In genomic region chr4:97764616-97765015, GRCm38 (mm10) we compare ENCODE assay signal across 25 mouse cellular contexts. TPM values are rescaled to one million over a fixed set of nuclear protein-coding genes. Genes with fewer than 3 reads are reported as not detected.
"Had no signal": no experiment of that assay in that cellular context is flagged by ENCODE, and none has a peak within 500 bp of the region (broad histone marks: within the 10 kb centered on the region; RNA-seq: fewer than 3 reads in every experiment).

No protein-coding gene starts in this region.

- ATAC-seq: hindbrain, embryonic 16.5 days; inflammation-experienced regulatory T-cells, adult 6 months; intestine, embryonic 15.5 days; intestine, postnatal 0 days had no signal

- H3K27ac ChIP-seq: gastrocnemius, adult 2 months; heart, embryonic 10.5 days; hindbrain, embryonic 10.5 days; hindbrain, embryonic 12.5 days; hindbrain, embryonic 14.5 days; intestine, embryonic 15.5 days; kidney, embryonic 15.5 days; layer of hippocampus, adult 2 months; left cerebral cortex, adult 2 months; limb, embryonic 10.5 days; limb, embryonic 12.5 days; liver, embryonic 13.5 days; liver, embryonic 15.5 days had no signal

- H3K9ac ChIP-seq: heart, embryonic 12.5 days; hindbrain, embryonic 12.5 days; hindbrain, embryonic 14.5 days; intestine, embryonic 15.5 days; kidney, embryonic 15.5 days; limb, embryonic 12.5 days; liver, embryonic 13.5 days; liver, embryonic 15.5 days had no signal

- H3K4me3 ChIP-seq: gastrocnemius, adult 2 months; heart, embryonic 10.5 days; heart, embryonic 12.5 days; hindbrain, embryonic 10.5 days; hindbrain, embryonic 12.5 days; intestine, embryonic 15.5 days; kidney, embryonic 15.5 days; layer of hippocampus, adult 2 months; left cerebral cortex, adult 2 months; limb, embryonic 10.5 days; limb, embryonic 12.5 days; liver, embryonic 13.5 days; liver, embryonic 15.5 days had no signal

- H3K4me2 ChIP-seq: heart, embryonic 12.5 days; hindbrain, embryonic 12.5 days; hindbrain, embryonic 14.5 days; intestine, embryonic 15.5 days; kidney, embryonic 15.5 days; limb, embryonic 12.5 days; liver, embryonic 13.5 days; liver, embryonic 15.5 days had no signal

- DNase-seq: gastrocnemius, adult 2 months; gastrocnemius, postnatal 10 days; gastrocnemius, postnatal 25 days; heart, postnatal 10 days; heart, postnatal 4 days; kidney, postnatal 4 days; liver; liver, embryonic 13.5 days had no signal

- H3K4me1 ChIP-seq: hindbrain, embryonic 10.5 days; hindbrain, embryonic 12.5 days; intestine, embryonic 15.5 days; limb, embryonic 10.5 days; limb, embryonic 12.5 days; liver, embryonic 13.5 days; liver, embryonic 15.5 days had no signal

- H3K36me3 ChIP-seq: heart, embryonic 10.5 days; heart, embryonic 12.5 days; hindbrain, embryonic 10.5 days; hindbrain, embryonic 12.5 days; intestine, embryonic 15.5 days; kidney, embryonic 15.5 days; limb, embryonic 10.5 days; limb, embryonic 12.5 days; liver, embryonic 13.5 days; liver, embryonic 15.5 days had no signal

- H3K9me3 ChIP-seq: heart, embryonic 10.5 days; heart, embryonic 12.5 days; hindbrain, embryonic 10.5 days; hindbrain, embryonic 12.5 days; intestine, embryonic 15.5 days; kidney, embryonic 15.5 days; limb, embryonic 10.5 days; limb, embryonic 12.5 days; liver, embryonic 13.5 days; liver, embryonic 15.5 days had no signal

- H3K27me3 ChIP-seq: heart, embryonic 12.5 days; hindbrain, embryonic 12.5 days; intestine, embryonic 15.5 days; limb, embryonic 12.5 days had no signal

RNA-seq across cellular contexts. Expression of gene E130114P18Rik, which starts 13.3 kb away (rescaled TPM):
- total RNA-seq: gastrocnemius, adult 2 months; granulocyte monocyte progenitor cell, adult 5-6 weeks; heart, postnatal 25 days; heart, postnatal 4 days had no signal
- polyA plus RNA-seq: inflammation-experienced regulatory T-cells, adult 6 months had no signal
